In genomic region chr7:68070626-68071025, GRCm38 (mm10) we compare ENCODE assay signal across 8 mouse cellular contexts.
A peak's percentile ranks its signal among the peaks of the same experiment; 100 is the strongest.
DNase-seq lines count a peak whose midpoint lies in the region; ATAC-seq lines count a peak whose summit lies in the region.

No protein-coding gene starts in this region.

- no peak overlapping the region for H3K9ac ChIP-seq in forebrain, embryonic 13.5 days
- H3K9ac ChIP-seq in embryonic facial prominence, embryonic 11.5 days (replicated peaks; ENCODE audit: low read length): no peak overlapping the region
- H3K9ac ChIP-seq in stomach, embryonic 15.5 days: no peak overlapping the region

- no peaks in the 10 kb centered on the region for H3K27me3 ChIP-seq in forebrain, embryonic 13.5 days
- H3K27me3 ChIP-seq in forebrain, embryonic 10.5 days (ENCODE audit: poor library complexity, severe bottlenecking): no peaks in the 10 kb centered on the region
- H3K27me3 ChIP-seq in embryonic facial prominence, embryonic 11.5 days (ENCODE audit: control insufficient read depth, insufficient read depth, low read length): no peaks in the 10 kb centered on the region
- no peaks in the 10 kb centered on the region for H3K27me3 ChIP-seq in heart, embryonic 10.5 days (ENCODE audit: insufficient read depth, poor library complexity, severe bottlenecking)
- no peaks in the 10 kb centered on the region for H3K27me3 ChIP-seq in stomach, embryonic 15.5 days (replicated peaks)

- no peaks in the 10 kb centered on the region for H3K36me3 ChIP-seq in forebrain, embryonic 13.5 days (ENCODE audit: poor library complexity, severe bottlenecking)
- H3K36me3 ChIP-seq in forebrain, embryonic 10.5 days (replicated peaks): no peaks in the 10 kb centered on the region
- no peaks in the 10 kb centered on the region for H3K36me3 ChIP-seq in embryonic facial prominence, embryonic 11.5 days (replicated peaks; ENCODE audit: control insufficient read depth, insufficient read depth, low read depth, low read length)
- no peaks in the 10 kb centered on the region for H3K36me3 ChIP-seq in heart, embryonic 10.5 days
- no peaks in the 10 kb centered on the region for H3K36me3 ChIP-seq in stomach, embryonic 15.5 days

- no peak overlapping the region for H3K4me2 ChIP-seq in forebrain, embryonic 13.5 days
- no peak overlapping the region for H3K4me2 ChIP-seq in embryonic facial prominence, embryonic 11.5 days (ENCODE audit: low read depth, low read length)
- H3K4me2 ChIP-seq in stomach, embryonic 15.5 days: no peak overlapping the region

- WGBS in forebrain, embryonic 13.5 days: 11% methylated on average over 7 of the region's 7 CpGs
- 83% methylated on average over 7 of the region's 7 CpGs for WGBS in forebrain, embryonic 10.5 days
- 46% methylated on average over 7 of the region's 7 CpGs for WGBS in embryonic facial prominence, embryonic 11.5 days
- 46% methylated on average over 7 of the region's 7 CpGs for WGBS in heart, embryonic 10.5 days
- WGBS in stomach, embryonic 15.5 days: 14% methylated on average over 7 of the region's 7 CpGs

- DNase-seq in forebrain, embryonic 10.5 days (ENCODE audit: extremely low spot score, low spot score): no peak
- DNase-seq in adrenal gland, adult 18-20 months (ENCODE audit: low spot score in 2 of 2): peak; percentile 48 to 68
- peak; percentile 70 for DNase-seq in embryonic facial prominence, embryonic 11.5 days (ENCODE audit: low spot score)
- DNase-seq in heart, embryonic 10.5 days (ENCODE audit: low spot score): peak; percentile 83
- DNase-seq in kidney, postnatal 10 days: peak; percentile 91
- DNase-seq in lung, adult 18-20 months: peak; percentile 70 to 75

- H3K9me3 ChIP-seq in forebrain, embryonic 13.5 days (replicated peaks): no peaks in the 10 kb centered on the region
- H3K9me3 ChIP-seq in forebrain, embryonic 10.5 days: no peaks in the 10 kb centered on the region
- H3K9me3 ChIP-seq in embryonic facial prominence, embryonic 11.5 days (replicated peaks; ENCODE audit: control insufficient read depth, low read length): no peaks in the 10 kb centered on the region
- H3K9me3 ChIP-seq in heart, embryonic 10.5 days: no peaks in the 10 kb centered on the region
- no peaks in the 10 kb centered on the region for H3K9me3 ChIP-seq in stomach, embryonic 15.5 days

- peak; percentile 90 for ATAC-seq in forebrain, embryonic 13.5 days
- ATAC-seq in embryonic facial prominence, embryonic 11.5 days (replicated peaks; ENCODE audit: insufficient number of reproducible peaks, low FRiP score, low TSS enrichment, low read depth): no peak
- peak; percentile 59; the same call in 1 of the 2 replicates for ATAC-seq in stomach, embryonic 15.5 days (ENCODE audit: insufficient read depth, low FRiP score, low read depth)

- no peak overlapping the region for H3K27ac ChIP-seq in forebrain, embryonic 13.5 days
- H3K27ac ChIP-seq in forebrain, embryonic 10.5 days: no peak overlapping the region
- no peak overlapping the region for H3K27ac ChIP-seq in embryonic facial prominence, embryonic 11.5 days (replicated peaks; ENCODE audit: low read depth, low read length)
- peak overlapping the region; percentile 23; the same call in 1 of the 2 replicates for H3K27ac ChIP-seq in heart, embryonic 10.5 days
- no peak overlapping the region for H3K27ac ChIP-seq in stomach, embryonic 15.5 days

- H3K4me1 ChIP-seq in forebrain, embryonic 13.5 days: peaks cover 46% of the 10 kb centered on the region
- peaks cover 49% of the 10 kb centered on the region for H3K4me1 ChIP-seq in forebrain, embryonic 10.5 days
- peaks cover 8% of the 10 kb centered on the region; the same call in 1 of the 2 replicates for H3K4me1 ChIP-seq in embryonic facial prominence, embryonic 11.5 days (ENCODE audit: control insufficient read depth, insufficient read depth, low read length)
- H3K4me1 ChIP-seq in heart, embryonic 10.5 days: peaks cover 70% of the 10 kb centered on the region
- H3K4me1 ChIP-seq in stomach, embryonic 15.5 days: peaks cover 29% of the 10 kb centered on the region; the same call in 1 of the 2 replicates

- no peak overlapping the region for H3K4me3 ChIP-seq in forebrain, embryonic 13.5 days
- H3K4me3 ChIP-seq in forebrain, embryonic 10.5 days: no peak overlapping the region
- H3K4me3 ChIP-seq in embryonic facial prominence, embryonic 11.5 days (ENCODE audit: low read depth, low read length): no peak overlapping the region
- no peak overlapping the region for H3K4me3 ChIP-seq in heart, embryonic 10.5 days
- no peak overlapping the region for H3K4me3 ChIP-seq in stomach, embryonic 15.5 days (replicated peaks)
